Mouse (Mus musculus) erythroblast, embryonic 14.5 days (primary cell): ENCODE measurements around the gene Nol10. TPM values are rescaled to one million over a fixed set of nuclear protein-coding genes. Genes with fewer than 3 reads are reported as not detected.

Experiments used
- H3K27me3 ChIP-seq: 2 replicates; pipeline ENCODE4 v1.6.1; 2012; ENCODE audit warnings: inconsistent platforms; ENCODE audit not compliant: control insufficient read depth
- H3K36me3 ChIP-seq: 2 replicates; pipeline ENCODE4 v1.6.1; 2012; ENCODE audit warnings: mild to moderate bottlenecking, inconsistent platforms; ENCODE audit not compliant: control insufficient read depth
- H3K4me1 ChIP-seq: 2 replicates; pipeline ENCODE4 v1.6.1; 2012; ENCODE audit warnings: inconsistent platforms; ENCODE audit not compliant: control insufficient read depth
- H3K4me3 ChIP-seq: replicated peaks from 2 replicates; pipeline ENCODE3; 2012; ENCODE audit warnings: moderate library complexity, mild to moderate bottlenecking, inconsistent platforms
- H3K9me3 ChIP-seq: 2 replicates; pipeline ENCODE4 v1.6.1; 2012; ENCODE audit warnings: low read length, inconsistent platforms, mixed read lengths; ENCODE audit not compliant: control insufficient read depth
- GATA1 ChIP-seq: IDR thresholded peaks from 2 replicates; pipeline ENCODE4 v1.6.1; 2012; ENCODE audit warnings: low read length, inconsistent platforms, mixed read lengths
- TAL1 ChIP-seq: IDR thresholded peaks from 3 replicates; pipeline ENCODE4 v1.6.1; 2012; ENCODE audit warnings: low read length, inconsistent platforms, mixed read lengths
- polyA plus RNA-seq: library from polyadenylated mRNA; stranded (reverse); fragments of >175 nt; gene quantifications from 2 replicates; pipeline ENCODE4 v1.2.3, GENCODE M21; 2012

Gene Nol10
- polyA plus RNA-seq, 1 experiment = 0.21 TPM

GRCm38 (mm10) chr12:17420168-17420810 lies 72.0 kb downstream of the Nol10 start:
- TF ChIP-seq TAL1 = no peak
- TF ChIP-seq GATA1 = no peak
- H3K4me1 ChIP-seq = no peaks in the 10 kb centered on the region
- no peaks in the 10 kb centered on the region for H3K9me3 ChIP-seq
- H3K4me3 ChIP-seq = no peak overlapping the region
- H3K27me3 ChIP-seq = no peaks in the 10 kb centered on the region
- H3K36me3 ChIP-seq = peaks cover 83% of the 10 kb centered on the region

GRCm38 (mm10) chr12:17425254-17426169 lies 77.3 kb downstream of the Nol10 start:
- Histone ChIP-seq H3K4me1 (no peaks in the 10 kb centered on the region), H3K36me3 (peaks cover 85% of the 10 kb centered on the region), H3K4me3 (no peak overlapping the region), H3K9me3 (no peaks in the 10 kb centered on the region), H3K27me3 (no peaks in the 10 kb centered on the region)
- TF ChIP-seq GATA1 (no peak), TAL1 (no peak)

GRCm38 (mm10) chr12:17426735-17427134 lies 78.5 kb downstream of the Nol10 start:
- no peaks in the 10 kb centered on the region for H3K4me1 ChIP-seq
- H3K4me3 ChIP-seq = no peak overlapping the region
- no peaks in the 10 kb centered on the region for H3K27me3 ChIP-seq
- TF ChIP-seq TAL1 = no peak
- no peak for TF ChIP-seq GATA1
- peaks cover 86% of the 10 kb centered on the region for H3K36me3 ChIP-seq
- H3K9me3 ChIP-seq = no peaks in the 10 kb centered on the region

GRCm38 (mm10) chr12:17430578-17430977 lies 82.3 kb downstream of the Nol10 start:
- Histone ChIP-seq H3K9me3 (no peaks in the 10 kb centered on the region), H3K4me1 (no peaks in the 10 kb centered on the region), H3K27me3 (no peaks in the 10 kb centered on the region), H3K36me3 (peaks cover 59% of the 10 kb centered on the region), H3K4me3 (no peak overlapping the region)
- no peak for TF ChIP-seq GATA1
- no peak for TF ChIP-seq TAL1

- Histone ChIP-seq H3K4me3 (no peak overlapping the region), H3K4me1 (no peaks in the 10 kb centered on the region), H3K9me3 (no peaks in the 10 kb centered on the region), H3K27me3 (no peaks in the 10 kb centered on the region), H3K36me3 (peaks cover 53% of the 10 kb centered on the region)
- TF ChIP-seq GATA1 = no peak
Observed at GRCm38 (mm10) chr12:17431166-17431565, 82.9 kb downstream of the Nol10 start.

- no peak for TF ChIP-seq GATA1
- TF ChIP-seq TAL1 = no peak
- Histone ChIP-seq H3K9me3 (no peaks in the 10 kb centered on the region), H3K4me3 (no peak overlapping the region), H3K27me3 (no peaks in the 10 kb centered on the region), H3K36me3 (peaks cover 46% of the 10 kb centered on the region), H3K4me1 (peaks cover 2% of the 10 kb centered on the region)
Observed at GRCm38 (mm10) chr12:17431812-17432332, 83.6 kb downstream of the Nol10 start.

GRCm38 (mm10) chr12:17433712-17434111 lies 85.5 kb downstream of the Nol10 start:
- no peak overlapping the region for H3K4me3 ChIP-seq
- H3K36me3 ChIP-seq = peaks cover 30% of the 10 kb centered on the region
- TF ChIP-seq GATA1 (no peak), TAL1 (no peak)
- H3K9me3 ChIP-seq = no peaks in the 10 kb centered on the region
- peaks cover 4% of the 10 kb centered on the region for H3K4me1 ChIP-seq
- no peaks in the 10 kb centered on the region; the same call in 1 of the 2 replicates for H3K27me3 ChIP-seq

GRCm38 (mm10) chr12:17436471-17436870 lies 88.2 kb downstream of the Nol10 start:
- H3K36me3 ChIP-seq = peaks cover 5% of the 10 kb centered on the region
- TF ChIP-seq TAL1 (no peak), GATA1 (no peak)
- H3K4me1 ChIP-seq = peaks cover 4% of the 10 kb centered on the region
- no peaks in the 10 kb centered on the region; the same call in 1 of the 2 replicates for H3K27me3 ChIP-seq
- no peak overlapping the region for H3K4me3 ChIP-seq
- no peaks in the 10 kb centered on the region for H3K9me3 ChIP-seq

GRCm38 (mm10) chr12:17440251-17440651 lies 92.0 kb downstream of the Nol10 start:
- peaks cover 6% of the 10 kb centered on the region for H3K4me1 ChIP-seq
- TF ChIP-seq GATA1 (no peak), TAL1 (no peak)
- H3K9me3 ChIP-seq = no peaks in the 10 kb centered on the region
- no peak overlapping the region for H3K4me3 ChIP-seq
- H3K27me3 ChIP-seq = no peaks in the 10 kb centered on the region; the same call in 1 of the 2 replicates
- H3K36me3 ChIP-seq = no peaks in the 10 kb centered on the region
